Mouse (Mus musculus): ENCODE measurements around the gene Aco2.

The Aco2 gene

GRCm38 (mm10) chr15:81845724-81846123, 26.4 kb upstream of the Aco2 start:
- DNase-seq (ENCODE audit: extremely low spot score, low read depth, low spot score), result no peak

GRCm38 (mm10) chr15:81846755-81847154, 25.4 kb upstream of the Aco2 start:
- no peak for DNase-seq (ENCODE audit: extremely low spot score, low read depth, low spot score)

DNA sequence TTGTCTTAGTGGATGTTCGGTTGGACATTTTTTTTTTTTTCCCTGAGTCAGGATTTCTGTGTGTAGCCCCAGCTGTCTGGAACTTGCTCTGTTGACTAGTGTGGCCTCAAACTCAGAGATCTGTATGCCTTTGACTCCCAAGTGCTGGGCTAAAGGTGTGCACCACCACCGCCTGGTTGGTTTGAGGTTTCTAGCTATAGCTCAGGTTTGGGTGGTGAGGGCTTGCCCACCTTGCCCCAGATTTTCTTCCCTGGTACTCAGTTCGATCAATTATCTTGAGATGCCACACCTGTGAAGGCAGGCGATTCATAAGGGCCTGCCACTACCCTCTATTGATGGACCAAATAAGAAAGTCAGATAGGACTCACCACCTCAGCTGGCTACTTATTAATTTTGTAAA, 24.9 kb upstream of the Aco2 start:
- DNase-seq (ENCODE audit: extremely low spot score, low read depth, low spot score), result no peak

DNA sequence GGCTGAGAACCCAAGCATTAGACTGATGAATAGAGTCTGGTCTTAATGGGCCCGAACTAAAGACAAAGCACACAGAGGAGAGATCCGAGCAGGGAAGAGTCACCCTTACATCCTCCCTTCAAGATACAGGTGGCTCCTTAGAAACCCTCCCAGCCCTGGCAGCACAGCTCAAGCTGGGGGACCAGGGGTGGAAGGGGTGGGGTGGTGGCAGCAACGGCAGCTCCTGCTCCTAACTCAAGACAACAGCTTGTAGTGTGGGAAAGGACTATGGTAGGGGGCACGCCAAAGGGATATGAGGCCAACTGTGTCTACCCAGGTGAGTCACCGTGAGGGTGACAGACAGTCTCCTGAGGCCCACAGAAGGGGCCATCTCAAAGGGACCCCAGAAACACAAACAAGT, 24.2 kb upstream of the Aco2 start:
- no peak for DNase-seq (ENCODE audit: extremely low spot score, low read depth, low spot score)

GRCm38 (mm10) chr15:81848301-81848700, 23.8 kb upstream of the Aco2 start:
- no peak for DNase-seq (ENCODE audit: extremely low spot score, low read depth, low spot score)

GRCm38 (mm10) chr15:81849104-81849503, 23.0 kb upstream of the Aco2 start:
- no peak for DNase-seq (ENCODE audit: extremely low spot score, low read depth, low spot score)

DNA sequence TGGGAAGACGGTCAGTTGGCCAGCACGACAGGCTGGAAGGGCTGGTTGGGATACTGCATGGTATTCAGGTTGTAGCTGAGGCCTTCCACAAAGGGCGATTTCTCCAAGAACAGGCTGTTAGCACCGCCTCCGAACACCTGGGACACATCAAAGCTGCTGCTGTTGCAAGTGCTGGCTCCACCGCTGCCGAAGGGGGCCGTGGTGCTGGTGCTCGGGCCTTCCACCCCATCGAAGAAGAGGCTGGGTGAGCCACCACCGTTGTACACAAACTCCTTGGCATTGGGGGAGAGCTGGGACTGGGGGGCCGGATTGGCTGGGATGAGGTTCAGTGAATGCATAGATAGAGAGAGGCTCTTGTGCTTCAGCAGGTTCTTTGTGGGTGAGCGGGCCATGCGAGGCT, 21.4 kb upstream of the Aco2 start:
- DNase-seq (ENCODE audit: extremely low spot score, low read depth, low spot score), result no peak

- DNase-seq (ENCODE audit: extremely low spot score, low read depth, low spot score), result no peak
Observed at GRCm38 (mm10) chr15:81851375-81851774, 20.7 kb upstream of the Aco2 start.

DNA sequence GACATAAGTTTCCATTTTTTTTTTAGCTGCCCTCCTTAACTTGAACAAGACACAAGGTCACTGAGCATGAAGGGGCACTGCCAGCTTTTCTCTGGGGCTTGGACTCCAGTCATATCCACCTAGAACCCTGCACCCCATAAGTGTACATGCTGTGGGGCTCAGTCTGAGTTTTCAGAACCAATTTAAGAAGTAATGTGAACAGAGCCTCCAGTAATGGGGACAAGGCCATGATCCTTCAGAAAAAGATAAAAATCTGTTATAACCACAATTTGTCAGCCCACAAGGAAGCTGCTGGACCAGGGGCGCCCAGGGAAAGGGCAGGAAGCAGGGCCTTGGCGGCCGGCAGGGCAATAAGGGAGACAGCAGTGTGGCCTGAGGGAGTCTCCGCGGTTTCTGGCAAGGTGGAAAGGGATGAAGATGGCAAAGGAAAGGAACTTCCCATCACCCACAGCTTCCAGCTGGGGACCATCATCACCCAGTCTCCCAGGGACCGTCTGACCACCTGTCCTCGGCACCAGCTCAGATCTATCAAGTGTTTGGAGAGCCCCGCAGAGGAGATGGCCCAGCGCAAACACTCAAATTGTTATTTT, 19.6 kb upstream of the Aco2 start:
- DNase-seq (ENCODE audit: extremely low spot score, low read depth, low spot score), result no peak

- DNase-seq (ENCODE audit: extremely low spot score, low read depth, low spot score), result no peak
Observed at GRCm38 (mm10) chr15:81853081-81853480, 19.0 kb upstream of the Aco2 start.

DNA sequence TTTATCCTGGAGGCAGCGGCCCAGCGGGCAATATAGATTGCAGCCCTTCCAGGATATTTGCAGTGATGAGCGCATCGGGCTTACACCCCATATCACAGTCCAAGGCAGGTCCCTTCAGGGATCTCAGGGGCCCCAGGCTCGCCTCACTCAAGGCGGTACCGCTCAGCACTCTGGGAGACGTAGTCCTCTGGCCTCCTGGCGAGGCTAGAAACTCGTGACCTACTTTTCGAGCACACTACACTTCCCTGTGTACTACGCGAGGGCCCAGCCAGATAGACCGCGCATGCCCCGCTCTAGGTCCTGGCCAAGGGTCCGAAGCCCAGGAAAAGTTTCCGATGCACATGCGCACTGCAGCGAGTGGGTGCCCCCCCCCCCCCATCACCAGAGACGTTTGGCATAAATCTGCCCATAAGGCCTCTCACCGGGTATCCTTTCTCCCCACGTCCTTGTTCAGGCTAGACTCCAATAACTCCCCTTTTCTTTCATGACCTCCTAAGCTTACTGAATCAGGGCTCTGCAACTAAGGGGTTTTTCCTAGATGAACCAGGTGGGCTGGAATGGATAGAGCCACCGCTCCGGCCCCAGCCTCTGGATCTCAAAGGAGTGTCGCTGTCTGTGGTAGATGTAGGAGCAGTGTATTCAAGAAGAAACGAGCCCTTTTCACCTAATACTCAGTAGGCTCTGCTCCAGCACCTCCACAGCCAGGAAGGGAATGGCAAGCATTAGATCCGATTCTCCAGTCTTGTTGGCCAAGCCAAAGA, 15.9 kb upstream of the Aco2 start:
- DNase-seq (ENCODE audit: extremely low spot score, low read depth, low spot score), result peak; percentile 76

- no peak for DNase-seq (ENCODE audit: extremely low spot score, low read depth, low spot score)
Observed at GRCm38 (mm10) chr15:81856938-81857723, 15.0 kb upstream of the Aco2 start.

DNA sequence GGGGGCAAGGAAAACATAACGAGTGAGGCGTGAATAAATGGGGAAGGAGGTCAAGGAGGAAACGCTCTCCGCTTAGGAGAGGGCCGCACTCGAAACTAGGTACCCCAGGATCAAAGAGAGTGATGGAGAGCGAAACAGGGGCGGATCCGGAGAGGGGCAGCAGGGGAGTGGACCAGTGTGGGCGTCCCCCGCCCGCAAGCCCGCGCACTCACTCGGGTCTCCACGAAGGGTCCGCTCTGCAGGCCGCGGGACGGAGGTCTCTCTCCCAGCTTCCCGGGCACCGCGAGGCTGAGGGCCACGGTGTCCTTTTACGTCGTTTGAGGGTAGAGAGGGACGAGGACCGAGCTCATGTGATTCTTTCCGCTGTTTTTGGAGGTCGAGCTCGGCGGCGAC, 14.4 kb upstream of the Aco2 start:
- no peak for DNase-seq (ENCODE audit: extremely low spot score, low read depth, low spot score)

DNA sequence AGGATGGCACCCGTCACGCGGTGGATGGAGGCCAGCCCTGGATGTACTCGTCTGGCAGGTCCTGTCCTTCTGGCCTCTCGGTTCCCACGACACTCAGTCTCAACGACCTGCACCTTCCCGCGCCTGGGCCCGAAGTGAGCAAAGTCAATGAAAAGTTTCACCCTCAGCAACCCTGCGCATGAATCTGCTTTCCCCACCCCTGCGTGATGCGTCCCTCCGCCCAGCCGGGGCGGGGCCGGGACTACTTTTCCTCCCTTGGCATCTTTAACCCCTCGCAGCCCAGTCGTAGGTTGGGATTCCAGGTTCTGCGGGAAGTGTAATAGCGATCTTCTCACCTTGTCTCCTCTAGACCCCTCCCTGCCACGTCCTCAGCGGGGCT, 14.0 kb upstream of the Aco2 start:
- peak; percentile 84 for DNase-seq (ENCODE audit: extremely low spot score, low read depth, low spot score)

DNA sequence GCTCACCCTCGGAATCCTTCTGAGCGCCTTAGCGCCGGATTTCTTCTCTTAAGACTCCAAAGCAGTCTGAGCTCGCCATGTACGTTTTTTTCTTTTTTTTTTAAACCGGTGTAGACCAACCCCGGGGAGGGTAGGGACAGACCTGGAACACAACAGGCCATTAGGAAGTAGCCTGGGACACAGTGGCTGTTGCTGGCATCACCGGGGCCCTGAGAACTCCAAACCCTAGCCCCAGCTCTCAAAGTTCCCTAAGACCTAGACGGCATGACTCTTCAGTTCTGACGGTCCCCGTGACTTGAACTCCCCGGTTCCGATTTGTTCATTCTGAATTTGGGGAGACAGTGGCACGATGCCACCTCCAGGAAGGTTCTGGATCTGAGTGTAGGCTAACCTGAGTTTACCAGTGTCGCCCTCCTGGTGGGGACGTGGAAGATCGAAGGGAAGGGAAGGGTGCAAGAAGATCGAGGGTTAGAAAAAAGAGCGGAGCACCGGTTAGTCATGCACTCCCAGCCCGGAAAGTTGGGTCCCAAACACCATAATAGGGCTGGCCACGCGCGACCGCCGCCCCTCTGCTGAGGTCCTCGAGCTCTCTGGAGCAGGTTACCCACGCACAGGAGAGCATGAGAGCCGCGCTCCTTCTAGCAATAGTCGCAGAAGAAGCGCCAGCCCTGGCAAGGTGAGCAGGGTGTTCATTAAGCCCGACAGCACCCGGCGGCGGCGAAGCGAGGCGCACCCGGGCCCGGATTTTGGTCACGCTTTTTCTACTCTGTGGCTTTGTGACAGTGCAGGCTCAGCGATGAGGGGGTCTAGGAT, 13.4 kb upstream of the Aco2 start, which contains the start of gene Tob2:
TSS of gene Tob2 (minus strand) at position 280 of the 813 bp plus-strand sequence.
- DNase-seq (ENCODE audit: extremely low spot score, low read depth, low spot score), result no peak

DNA sequence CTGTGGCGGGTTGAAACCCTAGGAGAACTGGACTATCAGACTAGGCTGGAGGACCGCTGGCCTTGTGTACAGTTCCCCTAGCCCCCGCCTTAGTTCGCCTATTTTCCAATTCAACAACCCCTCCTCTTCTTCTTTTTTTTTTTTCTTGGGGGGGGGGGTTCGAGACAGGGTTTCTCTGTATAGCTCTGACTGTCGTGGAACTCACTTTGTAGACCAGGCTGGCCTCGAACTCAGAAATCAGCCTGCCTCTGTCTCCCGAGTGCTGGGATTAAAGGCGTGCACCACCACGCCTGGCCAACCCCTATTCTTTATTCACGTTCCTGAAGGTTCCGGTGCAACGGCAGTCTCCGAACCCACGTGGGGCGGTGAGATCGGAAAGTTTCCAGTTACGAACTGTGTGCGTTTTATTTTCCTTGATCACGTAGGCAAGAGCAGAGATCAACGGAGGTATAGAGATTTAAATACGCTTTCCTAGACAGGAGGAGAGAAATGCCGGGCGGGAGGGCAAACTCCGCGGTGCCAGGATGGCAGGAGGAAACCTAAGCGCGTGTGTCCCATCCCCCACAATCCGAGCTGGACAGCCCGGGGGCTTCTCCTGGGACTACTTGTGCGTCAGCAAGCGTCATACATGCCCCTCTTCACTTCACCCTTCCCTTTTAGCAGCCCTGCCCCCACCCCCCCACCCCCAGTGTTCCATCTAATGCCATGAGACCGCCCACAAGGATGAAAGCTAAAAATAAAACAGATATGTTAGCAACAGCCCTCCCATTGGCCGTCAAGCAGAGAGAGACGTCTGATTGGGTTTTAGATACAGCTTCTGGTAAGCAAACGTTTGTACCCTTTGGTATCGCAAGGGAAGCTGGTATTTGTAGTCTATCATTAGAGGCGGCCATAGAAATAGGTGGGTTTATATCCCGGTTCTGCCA, 12.5 kb upstream of the Aco2 start:
- DNase-seq (ENCODE audit: extremely low spot score, low read depth, low spot score), result peak; percentile 49

DNA sequence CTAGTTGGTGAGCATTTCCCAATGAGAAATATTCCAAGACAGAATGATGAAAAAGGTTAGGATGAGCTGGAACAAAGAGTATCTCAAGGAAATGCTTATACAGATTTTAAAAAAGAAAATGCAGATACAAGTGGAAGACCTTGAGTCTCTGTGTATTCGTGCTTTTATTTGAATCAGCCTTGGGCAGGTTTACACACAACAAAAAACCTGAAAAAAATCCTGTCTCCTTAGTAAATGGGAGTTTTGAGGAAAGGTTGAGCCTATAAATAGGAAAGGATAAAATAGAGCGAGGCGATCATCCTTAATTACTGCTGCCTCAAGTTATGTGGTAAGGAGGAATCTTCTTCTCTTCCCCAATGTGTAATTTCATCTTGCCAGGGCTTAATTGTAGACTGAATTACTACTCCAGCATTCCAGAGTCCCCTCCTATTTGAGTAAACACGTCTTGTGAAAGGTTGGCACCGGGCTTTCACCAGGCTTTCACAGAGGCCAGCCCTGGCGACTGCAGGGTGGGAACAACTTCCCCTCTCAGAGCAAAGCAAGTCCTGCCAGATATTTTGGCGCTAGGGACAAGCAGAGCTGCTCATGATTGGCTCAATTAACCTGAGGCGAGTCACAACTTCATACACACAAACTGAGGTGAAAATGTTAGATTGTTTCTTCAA, 11.5 kb upstream of the Aco2 start:
- no peak for DNase-seq (ENCODE audit: extremely low spot score, low read depth, low spot score)

- DNase-seq (ENCODE audit: extremely low spot score, low read depth, low spot score), result no peak
Observed at GRCm38 (mm10) chr15:81864238-81864637, 7.9 kb upstream of the Aco2 start.

DNA sequence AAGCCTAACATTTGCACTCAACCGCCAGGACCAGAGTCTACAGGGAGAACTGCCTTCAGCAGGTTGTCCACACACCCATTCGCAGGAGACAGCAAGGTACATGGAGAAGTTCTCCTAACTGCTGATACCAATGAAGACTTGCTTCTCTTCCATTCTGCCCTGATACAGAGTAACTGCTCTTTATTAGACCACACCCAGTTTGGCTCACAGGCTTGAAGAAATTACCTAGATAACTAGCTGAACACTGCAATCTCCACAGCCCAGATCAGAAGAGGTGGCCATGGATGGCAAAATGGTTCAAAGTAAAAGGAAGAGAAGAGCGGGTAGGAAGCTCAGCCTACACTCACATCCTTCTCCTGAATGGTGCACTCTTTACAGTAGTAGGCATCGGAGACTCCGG, 2.1 kb upstream of the Aco2 start:
- no peak for DNase-seq (ENCODE audit: extremely low spot score, low read depth, low spot score)

Measured in hindlimb bud, embryonic 11.5 days (tissue).